Mouse (Mus musculus): ENCODE measurements at regions not wholly inside any gene's neighbourhood (a gene's known extent, or its start where the extent isn't known, plus 50 kb on each side); places are given as distances from the start of the nearest gene placed in this dataset.

DNA sequence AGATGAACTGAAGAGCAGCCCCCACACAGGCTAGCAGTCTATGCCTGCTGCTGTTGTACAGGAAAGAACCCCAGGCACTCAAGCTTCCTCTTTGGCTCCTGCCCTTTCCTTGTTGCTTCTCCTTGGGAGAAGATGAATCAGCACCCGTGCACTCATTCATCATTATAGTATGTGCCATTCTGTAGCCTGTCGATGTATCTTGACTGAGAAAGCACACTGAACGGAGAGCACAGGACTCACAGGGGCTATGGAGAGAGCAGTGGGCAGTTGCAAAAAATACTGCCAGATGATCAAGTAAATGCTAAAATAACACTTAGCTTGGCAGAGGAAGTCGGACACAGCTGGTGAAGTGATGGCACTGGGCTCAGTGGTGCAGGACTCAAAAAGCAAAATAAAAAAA, 322.2 kb upstream of the Vstm2b start:
- TF ChIP-seq CTCF (IDR thresholded peaks at IDR 0.05; ENCODE audit: extremely low read depth, insufficient read length, insufficient replicate concordance, low read depth, low read length) = no peak
- no peak for TF ChIP-seq POLR2A (IDR thresholded peaks at IDR 0.05; ENCODE audit: low read depth, low read length)

Measured in small intestine, adult 2 months (tissue).